Mouse (Mus musculus): ENCODE measurements around the gene Vmn1r131. TPM values are rescaled to one million over a fixed set of nuclear protein-coding genes. Genes with fewer than 3 reads are reported as not detected.

Vmn1r131 gene
- total RNA-seq (2023) = not detected in 4 replicates

DNA sequence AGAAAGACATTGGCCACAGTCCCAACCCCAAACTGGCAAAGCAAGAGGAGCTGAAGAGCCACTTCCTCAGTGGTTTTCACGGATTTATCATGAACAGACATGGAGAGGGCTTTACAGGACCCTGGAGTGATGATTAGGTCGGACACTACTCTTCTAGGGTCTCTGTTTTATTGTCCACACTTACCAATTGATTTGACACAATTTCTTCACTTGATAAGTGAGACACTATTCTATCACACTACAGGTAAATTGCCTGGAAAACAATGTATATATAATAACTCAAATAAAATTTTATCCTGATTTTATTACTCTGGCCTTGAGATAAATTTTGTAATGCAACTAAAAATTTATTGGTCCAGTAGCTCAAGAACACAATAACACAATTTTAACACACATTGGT lies at the start of gene Vmn1r131:
Gene Vmn1r131 (minus strand): TSS at position 101 of the 400 bp plus-strand sequence.

DNA sequence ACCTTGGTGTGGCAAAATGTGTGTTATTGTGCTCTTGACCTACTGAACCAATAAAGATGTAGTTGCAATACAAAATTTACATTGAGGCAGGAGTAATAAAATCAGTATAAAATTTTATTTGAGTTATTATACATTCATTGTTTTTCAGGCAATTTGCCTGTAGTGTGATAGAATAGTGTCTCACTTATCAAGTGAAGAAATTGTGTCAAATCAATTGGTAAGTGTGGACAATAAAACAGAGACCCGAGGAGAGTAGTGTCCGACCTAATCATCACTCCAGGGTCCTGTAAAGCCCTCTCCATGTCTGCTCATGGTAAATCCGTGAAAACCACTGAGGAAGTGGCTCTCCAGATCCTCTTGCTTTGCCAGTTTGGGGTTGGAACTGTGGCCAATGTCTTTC lies 34.4 kb downstream of the Vmn1r131 start, which contains the start of gene Vmn1r130:
Gene Vmn1r130 (plus strand): TSS at position 301 of the 400 bp plus-strand sequence.

Other genes with a start within 250 kb of the Vmn1r131 start
- gene Vmn1r126, start 244.6 kb downstream of the Vmn1r131 start, total RNA-seq (2023) = not detected in 4 replicates
- not detected in 4 replicates for gene Vmn1r127, start 226.2 kb downstream of the Vmn1r131 start, total RNA-seq (2023)
- gene Vmn1r128, start 196.7 kb downstream of the Vmn1r131 start, total RNA-seq (2023) = not detected in 4 replicates
- gene Vmn1r129, start 184.8 kb downstream of the Vmn1r131 start, total RNA-seq (2023) = not detected in 4 replicates
- gene Gm6882, start 113.3 kb downstream of the Vmn1r131 start, total RNA-seq (2023) = not detected in 4 replicates
- not detected in 4 replicates for gene Vmn1r130, start 34.3 kb downstream of the Vmn1r131 start, total RNA-seq (2023)
- not detected in 4 replicates for gene Vmn1r132, start 68.0 kb upstream of the Vmn1r131 start, total RNA-seq (2023)
- gene Gm4175, start 215.4 kb upstream of the Vmn1r131 start, total RNA-seq (2023) = not detected in 4 replicates

Data from B cell, adult 62 days (primary cell).